Mouse (Mus musculus): Measurements from ENCODE around the gene Vamp4. TPM values are rescaled to one million over a fixed set of nuclear protein-coding genes. Genes with fewer than 3 reads are reported as not detected.
"Not testable (repeated sequence)": the region's sequence is repeated elsewhere in the genome, so short reads cannot be mapped to it uniquely, and the experiment has no call there.

Vamp4 gene
- polyA plus RNA-seq, 1 experiment from 2014 or later: 46.3 TPM

DNA sequence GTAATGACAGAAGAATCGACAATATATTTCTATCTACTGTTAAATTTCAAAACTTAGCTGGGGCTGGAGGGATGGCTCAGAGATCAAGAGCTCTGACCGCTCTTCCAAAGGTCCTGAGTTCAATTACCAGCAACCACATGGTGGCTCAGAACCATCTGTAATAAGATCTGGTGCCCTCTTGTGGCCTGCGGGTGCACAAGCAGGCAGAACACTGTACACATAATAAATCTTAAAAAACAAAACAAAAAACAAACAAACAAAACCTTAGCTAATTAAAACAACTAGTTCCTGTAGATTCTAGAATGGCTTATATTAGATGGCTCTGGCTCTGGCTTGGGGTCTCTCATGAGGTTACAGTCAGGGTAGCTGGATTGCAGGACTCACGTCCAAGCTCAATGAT lies 50.2 kb downstream of the Vamp4 start:
- CTCF ChIA-PET: interaction anchor here (0.9 to 1.9 kb wide), 9 partner anchors 8 to 72 kb away, joined by 3 to 7 read pairs (median 4); partner anchors contain the start of gene Mettl13
- POLR2A ChIA-PET: interaction anchor here (0.6 kb wide), 1 partner anchor 76 kb away, joined by 5 read pairs; no protein-coding TSS in a partner anchor
- in situ Hi-C loops (cut with MboI; ENCODE audit: low pct_unique_long_range_greater_than_20kb): no loop called here
- DNase-seq (ENCODE audit: low read depth, low spot score): no peak
- peak; percentile 70 for TF ChIP-seq CTCF (IDR thresholded peaks at IDR 0.05)
- ATAC-seq: no peak
- H3K27me3 ChIP-seq: no peaks in the 10 kb centered on the region

DNA sequence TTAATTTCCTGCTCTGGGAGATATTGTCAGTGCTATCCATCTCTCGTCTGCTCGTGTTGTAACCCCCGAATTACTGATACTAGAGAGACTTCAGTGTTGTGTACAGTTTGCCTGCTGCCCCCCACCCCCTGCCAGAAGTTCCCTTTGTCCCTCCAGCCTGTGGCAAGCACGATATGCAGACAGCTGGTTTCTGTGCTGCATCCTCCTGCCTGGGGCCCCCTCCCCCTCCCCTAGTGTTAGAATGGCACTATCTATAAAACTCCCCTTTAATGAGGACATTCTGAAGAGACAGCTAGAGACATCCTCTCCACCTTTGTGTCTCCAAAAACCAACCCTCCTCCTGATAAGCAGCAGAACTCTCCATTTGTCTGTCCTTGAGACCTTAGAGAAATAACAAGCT lies 53.6 kb downstream of the Vamp4 start:
- in situ Hi-C loops (cut with MboI; ENCODE audit: low pct_unique_long_range_greater_than_20kb): no loop called here
- CTCF ChIA-PET: interaction anchor here (1.5 kb wide), 2 partner anchors 21 to 42 kb away, joined by 4 read pairs; no protein-coding TSS in a partner anchor
- ATAC-seq: no peak

GRCm38 (mm10) chr1:162625229-162625628 lies 54.9 kb downstream of the Vamp4 start:
- CTCF ChIA-PET: no interaction called here
- POLR2A ChIA-PET: no interaction called here
- no peak for ATAC-seq
- no peak for DNase-seq (ENCODE audit: low read depth, low spot score)
- in situ Hi-C loops (cut with MboI; ENCODE audit: low pct_unique_long_range_greater_than_20kb): no loop called here
- no peaks in the 10 kb centered on the region for H3K27me3 ChIP-seq
- no peak for TF ChIP-seq CTCF (IDR thresholded peaks at IDR 0.05)

More for the DNA sequence above, 53.6 kb downstream of the Vamp4 start:
- POLR2A ChIA-PET: no interaction called here
- TF ChIP-seq CTCF (IDR thresholded peaks at IDR 0.05): no peak
- H3K27me3 ChIP-seq: no peaks in the 10 kb centered on the region
- DNase-seq (ENCODE audit: low read depth, low spot score): no peak

- DNase-seq (ENCODE audit: low read depth, low spot score); POLR2A ChIA-PET; H3K27me3 ChIP-seq; in situ Hi-C loops (cut with MboI; ENCODE audit: low pct_unique_long_range_greater_than_20kb); ATAC-seq: not testable (repeated sequence)
- CTCF ChIA-PET: interaction anchor here (1.3 kb wide), 1 partner anchor 11 kb away, joined by 3 read pairs; no protein-coding TSS in a partner anchor
Observed at GRCm38 (mm10) chr1:162627821-162628220, 57.5 kb downstream of the Vamp4 start.

DNA sequence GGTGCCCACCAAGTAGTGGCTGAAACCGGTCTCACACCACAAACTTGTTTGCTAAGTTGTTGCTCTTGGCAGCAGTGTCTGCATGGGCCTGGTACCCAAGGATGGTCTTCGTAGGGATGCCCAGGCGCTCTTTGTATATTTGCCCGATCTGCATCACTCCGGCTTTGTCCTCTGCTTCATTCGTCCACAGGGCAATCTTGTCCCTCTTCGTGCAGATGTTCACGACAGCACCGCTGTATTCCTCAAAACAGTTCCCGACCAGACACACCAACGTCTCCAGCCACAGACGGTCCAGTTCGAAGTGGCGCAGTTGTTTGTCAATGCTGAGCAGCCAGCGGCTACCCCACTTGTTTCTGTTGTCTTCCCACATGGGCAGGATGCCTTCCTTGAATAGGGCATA lies 58.0 kb downstream of the Vamp4 start:
- DNase-seq (ENCODE audit: low read depth, low spot score); ATAC-seq; in situ Hi-C loops (cut with MboI; ENCODE audit: low pct_unique_long_range_greater_than_20kb); H3K27me3 ChIP-seq: not testable (repeated sequence)
- CTCF ChIA-PET: interaction anchor here (1.2 to 1.3 kb wide), 2 partner anchors 8 to 12 kb away, joined by 3 read pairs; no protein-coding TSS in a partner anchor
- POLR2A ChIA-PET: interaction anchor here (0.7 kb wide), 1 partner anchor 605 kb away, joined by 4 read pairs; no protein-coding TSS in a partner anchor

- CTCF ChIA-PET; ATAC-seq; POLR2A ChIA-PET; DNase-seq (ENCODE audit: low read depth, low spot score); in situ Hi-C loops (cut with MboI; ENCODE audit: low pct_unique_long_range_greater_than_20kb): not testable (repeated sequence)
- H3K27me3 ChIP-seq: peaks cover 13% of the 10 kb centered on the region
Observed at GRCm38 (mm10) chr1:162635291-162635931, 65.1 kb downstream of the Vamp4 start.

DNA sequence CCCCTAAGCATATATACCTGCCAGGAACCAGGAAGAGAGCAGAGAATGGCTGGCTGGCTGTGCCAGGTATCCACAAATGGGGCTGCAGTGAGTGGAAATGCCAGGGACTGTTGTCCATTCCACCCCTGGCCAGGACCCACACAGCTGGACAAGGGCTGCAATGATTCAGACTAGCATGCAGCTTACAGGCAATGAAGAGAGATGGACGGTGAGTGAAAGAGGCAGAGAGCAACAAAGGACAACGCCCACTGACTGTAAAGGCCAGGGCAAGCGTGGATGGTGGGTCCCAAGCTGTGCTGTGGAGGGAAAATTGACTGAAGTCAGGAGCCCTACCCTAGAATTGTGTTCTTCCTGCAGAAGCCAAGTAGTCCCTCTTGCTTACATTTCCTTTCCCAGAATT lies 66.2 kb downstream of the Vamp4 start:
- peaks cover 19% of the 10 kb centered on the region for H3K27me3 ChIP-seq
- TF ChIP-seq CTCF (IDR thresholded peaks at IDR 0.05): no peak
- in situ Hi-C loops (cut with MboI; ENCODE audit: low pct_unique_long_range_greater_than_20kb): no loop called here
- POLR2A ChIA-PET: no interaction called here
- DNase-seq (ENCODE audit: low read depth, low spot score): no peak
- CTCF ChIA-PET: no interaction called here
- no peak for ATAC-seq

DNA sequence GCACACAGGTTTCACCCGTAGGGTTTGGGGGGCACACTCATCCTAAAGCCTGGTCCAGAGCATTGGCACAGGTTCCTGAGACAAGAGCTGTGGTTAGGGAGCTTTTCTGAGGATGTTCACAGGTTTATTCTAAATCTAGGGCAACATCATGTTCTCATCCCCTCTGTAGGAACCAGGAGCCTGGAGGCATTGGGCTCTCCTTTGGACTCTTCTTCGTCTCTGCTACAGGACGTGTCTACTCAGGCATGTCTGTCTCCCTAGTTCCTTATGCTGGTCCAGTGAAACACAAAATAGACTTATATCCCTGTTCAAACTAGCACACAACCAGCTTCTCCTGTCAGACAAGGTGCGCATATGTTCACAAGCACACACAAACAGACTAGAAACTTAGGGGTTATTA lies 68.2 kb downstream of the Vamp4 start:
- in situ Hi-C loops (cut with MboI; ENCODE audit: low pct_unique_long_range_greater_than_20kb): no loop called here
- ChIA-PET POLR2A (no interaction called here), CTCF (interaction anchor here (0.9 kb wide), 1 partner anchor 18 kb away, joined by 3 read pairs; no protein-coding TSS in a partner anchor)
- ATAC-seq (no peak), DNase-seq (ENCODE audit: low read depth, low spot score) (no peak)
- TF ChIP-seq CTCF (IDR thresholded peaks at IDR 0.05): no peak
- H3K27me3 ChIP-seq: peaks cover 21% of the 10 kb centered on the region

DNA sequence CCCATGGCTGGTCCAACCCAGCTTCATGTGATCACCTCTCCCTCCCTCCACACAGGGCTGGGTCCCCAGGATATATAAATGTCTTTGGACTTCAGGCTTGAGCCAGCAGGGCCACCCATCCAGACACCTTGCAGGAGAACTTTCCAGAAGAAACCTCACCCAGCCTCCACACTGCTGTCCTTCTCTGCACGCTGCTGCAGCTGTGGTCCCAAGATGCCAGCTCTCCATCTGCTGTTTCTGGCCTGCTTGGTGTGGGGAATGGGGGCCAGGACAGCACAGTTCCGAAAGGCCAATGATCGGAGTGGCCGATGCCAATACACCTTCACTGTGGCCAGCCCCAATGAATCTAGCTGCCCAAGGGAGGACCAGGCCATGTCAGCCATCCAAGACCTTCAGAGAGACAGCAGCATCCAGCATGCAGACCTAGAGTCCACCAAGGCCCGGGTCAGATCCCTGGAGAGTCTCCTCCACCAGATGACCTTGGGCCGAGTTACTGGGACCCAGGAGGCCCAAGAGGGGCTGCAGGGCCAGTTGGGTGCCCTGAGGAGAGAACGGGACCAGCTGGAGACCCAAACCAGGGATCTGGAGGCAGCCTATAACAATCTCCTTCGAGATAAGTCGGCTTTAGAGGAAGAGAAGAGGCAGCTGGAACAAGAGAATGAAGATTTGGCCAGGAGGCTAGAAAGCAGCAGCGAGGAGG lies 68.9 kb downstream of the Vamp4 start, which contains the start of gene Myoc:
Myoc (plus strand) TSS at position 105 of the 700 bp plus-strand sequence.
- no peak for ATAC-seq
- DNase-seq (ENCODE audit: low read depth, low spot score): no peak
- no peak for TF ChIP-seq CTCF (IDR thresholded peaks at IDR 0.05)
- CTCF ChIA-PET: no interaction called here
- POLR2A ChIA-PET: no interaction called here
- peaks cover 18% of the 10 kb centered on the region for H3K27me3 ChIP-seq
- in situ Hi-C loops (cut with MboI; ENCODE audit: low pct_unique_long_range_greater_than_20kb): no loop called here

DNA sequence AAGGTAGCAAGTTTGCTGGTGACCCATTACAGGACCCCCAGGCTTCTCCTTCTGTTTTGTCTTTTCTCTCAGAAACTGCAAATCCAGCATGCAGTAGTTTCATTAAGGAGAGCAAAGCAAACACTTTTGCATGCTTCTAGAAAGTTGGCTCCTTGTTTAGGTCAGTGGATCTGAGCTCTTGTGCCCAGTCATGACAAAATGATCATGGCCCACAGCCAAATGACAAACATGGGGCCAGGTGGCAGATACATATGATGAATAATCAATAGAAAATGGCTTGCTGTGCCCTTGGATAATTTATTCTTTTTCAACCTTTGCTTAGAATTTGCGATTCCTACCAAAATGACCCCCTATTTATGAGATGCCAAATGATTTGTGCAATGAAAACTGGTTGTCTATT lies 69.5 kb downstream of the Vamp4 start:
- TF ChIP-seq CTCF (IDR thresholded peaks at IDR 0.05): no peak
- DNase-seq (ENCODE audit: low read depth, low spot score) (no peak), ATAC-seq (no peak)
- CTCF ChIA-PET: no interaction called here
- in situ Hi-C loops (cut with MboI; ENCODE audit: low pct_unique_long_range_greater_than_20kb): no loop called here
- POLR2A ChIA-PET: no interaction called here
- peaks cover 17% of the 10 kb centered on the region for H3K27me3 ChIP-seq

DNA sequence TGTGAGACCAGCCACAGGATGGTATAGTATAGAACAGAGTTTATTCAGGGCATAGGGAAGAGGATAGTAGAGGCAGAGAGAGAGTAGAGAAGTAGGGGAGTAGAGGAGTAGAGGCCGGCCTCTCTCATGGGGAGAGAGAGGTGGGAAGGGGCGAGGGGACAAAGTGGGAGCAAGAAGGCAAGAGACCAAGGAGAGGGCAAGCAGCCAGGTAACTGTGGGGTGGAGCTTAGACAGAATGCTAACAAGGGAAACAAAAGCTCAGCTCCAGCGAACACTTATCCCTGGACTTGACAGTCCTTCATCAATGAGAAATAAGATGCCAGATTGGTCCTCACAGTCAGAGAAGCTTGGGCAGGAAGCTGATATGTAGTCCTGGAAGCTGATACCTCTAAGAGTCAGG lies 72.3 kb downstream of the Vamp4 start:
- ChIA-PET CTCF (no interaction called here), POLR2A (no interaction called here)
- no peak for DNase-seq (ENCODE audit: low read depth, low spot score)
- no peak for TF ChIP-seq CTCF (IDR thresholded peaks at IDR 0.05)
- ATAC-seq: no peak
- H3K27me3 ChIP-seq: peaks cover 21% of the 10 kb centered on the region
- in situ Hi-C loops (cut with MboI; ENCODE audit: low pct_unique_long_range_greater_than_20kb): no loop called here

Measured in Patski (cell line).